In genomic region chr5:148325317-148325885, GRCm38 (mm10) we compare ENCODE assay signal across 9 mouse cellular contexts.
DNase-seq lines count a peak whose midpoint lies in the region; ATAC-seq and TF ChIP-seq lines count a peak whose summit lies in the region.
"Had no signal": no experiment of that assay in that cellular context is flagged by ENCODE, and none has a peak within 500 bp of the region (broad histone marks: within the 10 kb centered on the region; RNA-seq: fewer than 3 reads in every experiment).

No protein-coding gene starts in this region.

- no peaks in the 10 kb centered on the region for H3K27me3 ChIP-seq in heart, adult 2 months (ENCODE audit: control insufficient read depth, insufficient read depth, low read length)
- H3K27me3 ChIP-seq in embryonic facial prominence, embryonic 11.5 days (ENCODE audit: control insufficient read depth, insufficient read depth, low read length) = no peaks in the 10 kb centered on the region
- H3K27me3 ChIP-seq in intestine, postnatal 0 days (replicated peaks; ENCODE audit: control insufficient read depth, insufficient read depth, low read length) = no peaks in the 10 kb centered on the region
- no peaks in the 10 kb centered on the region for H3K27me3 ChIP-seq in splenic B cell, adult 2 months (ENCODE audit: control insufficient read depth, insufficient read depth, low read length, poor library complexity, severe bottlenecking)
- H3K27me3 ChIP-seq: liver, embryonic 15.5 days had no signal

- WGBS in heart, adult 2 months = 34% methylated on average over 4 of the region's 4 CpGs
- 53% methylated on average over 4 of the region's 4 CpGs for WGBS in embryonic facial prominence, embryonic 11.5 days
- WGBS in intestine, postnatal 0 days = 38% methylated on average over 4 of the region's 4 CpGs

- H3K9ac ChIP-seq in heart, adult 2 months (ENCODE audit: low read depth, low read length) = no peak overlapping the region
- no peak overlapping the region for H3K9ac ChIP-seq in embryonic facial prominence, embryonic 11.5 days (replicated peaks; ENCODE audit: low read length)
- no peak overlapping the region for H3K9ac ChIP-seq in intestine, postnatal 0 days (ENCODE audit: low read depth, low read length)
- H3K9ac ChIP-seq: liver, embryonic 15.5 days had no signal

- TF ChIP-seq CTCF in heart, adult 2 months (IDR thresholded peaks at IDR 0.05) = peak; percentile 97; the same call in 1 of the 2 replicates
- TF ChIP-seq CTCF in intestine, postnatal 0 days (IDR thresholded peaks at IDR 0.05; ENCODE audit: low read depth) = peak; percentile 97

- H3K36me3 ChIP-seq in heart, adult 2 months (ENCODE audit: control insufficient read depth, insufficient read depth, low read length) = no peaks in the 10 kb centered on the region
- no peaks in the 10 kb centered on the region for H3K36me3 ChIP-seq in embryonic facial prominence, embryonic 11.5 days (replicated peaks; ENCODE audit: control insufficient read depth, insufficient read depth, low read depth, low read length)
- H3K36me3 ChIP-seq in intestine, postnatal 0 days (ENCODE audit: control insufficient read depth, insufficient read depth) = no peaks in the 10 kb centered on the region
- no peaks in the 10 kb centered on the region for H3K36me3 ChIP-seq in splenic B cell, adult 2 months (ENCODE audit: control insufficient read depth, insufficient read depth, low read length, poor library complexity, severe bottlenecking)
- H3K36me3 ChIP-seq: liver, embryonic 15.5 days had no signal

- no peak overlapping the region for H3K27ac ChIP-seq in heart, adult 2 months
- no peak overlapping the region for H3K27ac ChIP-seq in embryonic facial prominence, embryonic 11.5 days (replicated peaks; ENCODE audit: low read depth, low read length)
- H3K27ac ChIP-seq in intestine, postnatal 0 days (ENCODE audit: low read depth, low read length) = no peak overlapping the region
- H3K27ac ChIP-seq: liver, embryonic 15.5 days had no signal

- peak; percentile 36 to 53 for DNase-seq in heart, adult 2 months
- DNase-seq in heart, adult 9 months (ENCODE audit: low spot score in 2 of 2) = no peak
- peak; percentile 63 to 68 for DNase-seq in B cell, adult 2 months
- peak; percentile 66 for DNase-seq in adrenal gland, postnatal 14 days
- DNase-seq in embryonic facial prominence, embryonic 11.5 days (ENCODE audit: low spot score) = peak; percentile 74
- DNase-seq in splenic B cell, adult 2 months (ENCODE audit: low read depth, low spot score) = peak; percentile 81

- TF ChIP-seq POLR2A in heart, adult 2 months (IDR thresholded peaks at IDR 0.05; ENCODE audit: insufficient read depth, low read depth, low read length) = no peak

- no peaks in the 10 kb centered on the region for H3K9me3 ChIP-seq in embryonic facial prominence, embryonic 11.5 days (replicated peaks; ENCODE audit: control insufficient read depth, low read length)
- H3K9me3 ChIP-seq in intestine, postnatal 0 days (ENCODE audit: control insufficient read depth) = no peaks in the 10 kb centered on the region
- H3K9me3 ChIP-seq: liver, embryonic 15.5 days had no signal

- peak; percentile 78; the same call in 1 of the 2 replicates for TF ChIP-seq EP300 in heart, adult 2 months (IDR thresholded peaks at IDR 0.05; ENCODE audit: insufficient read depth, low read depth, low read length)

- no peaks in the 10 kb centered on the region for H3K4me1 ChIP-seq in heart, adult 2 months (ENCODE audit: control insufficient read depth, insufficient read depth, low read length)
- no peaks in the 10 kb centered on the region for H3K4me1 ChIP-seq in embryonic facial prominence, embryonic 11.5 days (ENCODE audit: control insufficient read depth, insufficient read depth, low read length)
- no peaks in the 10 kb centered on the region for H3K4me1 ChIP-seq in intestine, postnatal 0 days (replicated peaks; ENCODE audit: control insufficient read depth, insufficient read depth, low read length)
- H3K4me1 ChIP-seq: liver, embryonic 15.5 days had no signal

- no peak for ATAC-seq in embryonic facial prominence, embryonic 11.5 days (replicated peaks; ENCODE audit: insufficient number of reproducible peaks, low FRiP score, low TSS enrichment, low read depth)
- ATAC-seq in intestine, postnatal 0 days = peak; percentile 36; the same call in 1 of the 2 replicates
- peak; percentile 99 for ATAC-seq in megakaryocyte, adult 5-6 weeks (ENCODE audit: poor library complexity, severe bottlenecking)

- no peak overlapping the region for H3K4me2 ChIP-seq in embryonic facial prominence, embryonic 11.5 days (ENCODE audit: low read depth, low read length)
- H3K4me2 ChIP-seq in intestine, postnatal 0 days (replicated peaks; ENCODE audit: low read depth) = no peak overlapping the region
- H3K4me2 ChIP-seq: liver, embryonic 15.5 days had no signal

- no peaks in the 10 kb centered on the region for H3K79me2 ChIP-seq in heart, adult 2 months (replicated peaks; ENCODE audit: control insufficient read depth, insufficient read depth, low read length)

- H3K4me3 ChIP-seq in heart, adult 2 months = no peak overlapping the region
- no peak overlapping the region for H3K4me3 ChIP-seq in embryonic facial prominence, embryonic 11.5 days (ENCODE audit: low read depth, low read length)
- no peak overlapping the region for H3K4me3 ChIP-seq in intestine, postnatal 0 days (ENCODE audit: low read depth, low read length)
- H3K4me3 ChIP-seq: liver, embryonic 15.5 days had no signal

- intact Hi-C loops in heart, adult 2 months (cut with DNase I) = loop anchor here (1.0 to 2.0 kb wide), 2 partner anchors 126 to 467 kb away; no protein-coding TSS in a partner anchor

Comparison
In these comparisons a context has a peak if more than half of its experiments do, and no peak if none do; other contexts are left out.
1. DNase-seq: peak in heart, adult 2 months (2 of 2), B cell, adult 2 months (2 of 2), adrenal gland, postnatal 14 days (single experiment), embryonic facial prominence, embryonic 11.5 days (single experiment) and splenic B cell, adult 2 months (single experiment); none in heart, adult 9 months (0 of 2).